Mouse (Mus musculus) limb, embryonic 11.5 days (tissue): ENCODE data around the gene Cpb2. TPM values are rescaled to one million over a fixed set of nuclear protein-coding genes. Genes with fewer than 3 reads are reported as not detected.

ENCODE experiments used
- ATAC-seq: fragments of 200-750 bp; cut with Nextera tagmentation; 2 replicates; pipeline ENCODE4 v1.8.0; 2017; ENCODE audit warnings: low read depth; ENCODE audit not compliant: insufficient number of reproducible peaks, low FRiP score, low TSS enrichment
- DNase-seq: peaks from one replicate; pipeline ENCODE4 v3.0.0-alpha.2; 2015; ENCODE audit warnings: low spot score
- H3K27ac ChIP-seq: fragments of 300-500 bp; sonication (generic); replicated peaks from 2 replicates; pipeline ENCODE4 v1.5.1; 2014; ENCODE audit warnings: low read depth, mild to moderate bottlenecking, low read length
- H3K27me3 ChIP-seq: fragments of 300-500 bp; sonication (generic); 2 replicates; pipeline ENCODE4 v1.6.1; 2014; ENCODE audit warnings: mild to moderate bottlenecking, low read length, mixed read lengths; ENCODE audit not compliant: control insufficient read depth, insufficient read depth
- H3K36me3 ChIP-seq: fragments of 300-500 bp; sonication (generic); 2 replicates; pipeline ENCODE4 v1.6.1; 2014; ENCODE audit warnings: mild to moderate bottlenecking, low read length, moderate library complexity, mixed read lengths; ENCODE audit not compliant: control insufficient read depth, insufficient read depth
- H3K4me1 ChIP-seq: fragments of 300-500 bp; sonication (generic); 2 replicates; pipeline ENCODE4 v1.6.1; 2014; ENCODE audit warnings: low read length, mixed read lengths; ENCODE audit not compliant: control insufficient read depth, insufficient read depth
- H3K4me2 ChIP-seq: fragments of 300-500 bp; sonication (generic); 2 replicates; pipeline ENCODE4 v1.6.1; 2014; ENCODE audit warnings: low read depth, mild to moderate bottlenecking, moderate library complexity; ENCODE audit not compliant: severe bottlenecking
- H3K4me3 ChIP-seq: fragments of 300-500 bp; sonication (generic); 2 replicates; pipeline ENCODE4 v1.5.1; 2014; ENCODE audit warnings: low read depth, low read length
- H3K9ac ChIP-seq: fragments of 300-500 bp; sonication (generic); 2 replicates; pipeline ENCODE4 v1.6.1; 2014; ENCODE audit warnings: mild to moderate bottlenecking, low read length
- H3K9me3 ChIP-seq: fragments of 300-500 bp; sonication (generic); 2 replicates; pipeline ENCODE4 v1.6.1; 2016; ENCODE audit warnings: low read length; ENCODE audit not compliant: control insufficient read depth
- WGBS: fragments of 180-500 bp; shearing (Covaris S2); extraction: QIAGEN DNeasy Blood & Tissue Kit; methylation state at CpG from one replicate; pipeline ENCODE4 v1.1.7; 2014; 5-methylcytosine and 5-hydroxymethylcytosine counted together
- polyA plus RNA-seq: library from polyadenylated mRNA; unstranded; fragments of >200 nt; fragmentation: Nextera tagmentation; extraction: Ambion mirVana; gene quantifications from 2 replicates; pipeline ENCODE4 v1.2.1, GENCODE M21; 2014

Cpb2 gene
- not detected in 2 replicates for polyA plus RNA-seq

- Histone ChIP-seq H3K4me2 (no peak within 1 kb of the TSS), H3K27me3 (no peaks in the 10 kb centered on the region), H3K9ac (no peak within 1 kb of the TSS), H3K36me3 (no peaks in the 10 kb centered on the region), H3K9me3 (no peaks in the 10 kb centered on the region), H3K27ac (no peak within 1 kb of the TSS), H3K4me3 (no peak within 1 kb of the TSS), H3K4me1 (no peaks in the 10 kb centered on the region)
- ATAC-seq (no peak), DNase-seq (no peak)
- 93% methylated on average over 5 of the region's 5 CpGs for WGBS
Observed at GRCm38 (mm10) chr14:75242087-75242486, at the start of gene Cpb2. Gene Cpb2 (plus strand): TSS chr14:75242287.

GRCm38 (mm10) chr14:75192427-75192826 lies 49.7 kb upstream of the Cpb2 start:
- H3K36me3 ChIP-seq: no peaks in the 10 kb centered on the region
- no peaks in the 10 kb centered on the region for H3K27me3 ChIP-seq
- no peak overlapping the region for H3K9ac ChIP-seq
- WGBS: 91% methylated on average over 10 of the region's 10 CpGs
- no peak overlapping the region for H3K4me2 ChIP-seq
- ATAC-seq (no peak), DNase-seq (no peak)
- no peak overlapping the region for H3K4me3 ChIP-seq
- no peak overlapping the region for H3K27ac ChIP-seq
- H3K4me1 ChIP-seq: no peaks in the 10 kb centered on the region
- no peaks in the 10 kb centered on the region for H3K9me3 ChIP-seq

GRCm38 (mm10) chr14:75192858-75193257 lies 49.2 kb upstream of the Cpb2 start:
- DNase-seq: no peak
- Histone ChIP-seq H3K4me3 (no peak overlapping the region), H3K9ac (no peak overlapping the region), H3K4me1 (no peaks in the 10 kb centered on the region), H3K27ac (no peak overlapping the region), H3K9me3 (no peaks in the 10 kb centered on the region), H3K36me3 (no peaks in the 10 kb centered on the region), H3K4me2 (no peak overlapping the region), H3K27me3 (no peaks in the 10 kb centered on the region)
- no peak for ATAC-seq
- 77% methylated on average over 10 of the region's 10 CpGs for WGBS

- no peak overlapping the region for H3K4me2 ChIP-seq
- 93% methylated on average over 5 of the region's 5 CpGs for WGBS
- H3K9ac ChIP-seq: no peak overlapping the region
- H3K4me1 ChIP-seq: no peaks in the 10 kb centered on the region
- H3K4me3 ChIP-seq: no peak overlapping the region
- no peaks in the 10 kb centered on the region for H3K27me3 ChIP-seq
- no peaks in the 10 kb centered on the region for H3K9me3 ChIP-seq
- no peak overlapping the region for H3K27ac ChIP-seq
- DNase-seq (no peak), ATAC-seq (no peak)
- no peaks in the 10 kb centered on the region for H3K36me3 ChIP-seq
Observed at GRCm38 (mm10) chr14:75195530-75195929, 46.6 kb upstream of the Cpb2 start.

- Histone ChIP-seq H3K4me2 (no peak overlapping the region), H3K4me3 (no peak overlapping the region), H3K9ac (no peak overlapping the region), H3K27ac (no peak overlapping the region), H3K4me1 (no peaks in the 10 kb centered on the region), H3K36me3 (no peaks in the 10 kb centered on the region), H3K9me3 (no peaks in the 10 kb centered on the region), H3K27me3 (no peaks in the 10 kb centered on the region)
- DNase-seq: peak; percentile 80
- ATAC-seq: no peak
- 44% methylated on average over 5 of the region's 5 CpGs for WGBS
Observed at GRCm38 (mm10) chr14:75197027-75197426, 45.1 kb upstream of the Cpb2 start.

- WGBS: 54% methylated on average over 7 of the region's 7 CpGs
- DNase-seq (no peak), ATAC-seq (no peak)
- no peaks in the 10 kb centered on the region for H3K27me3 ChIP-seq
- no peaks in the 10 kb centered on the region for H3K9me3 ChIP-seq
- no peaks in the 10 kb centered on the region for H3K36me3 ChIP-seq
- no peak overlapping the region for H3K9ac ChIP-seq
- no peaks in the 10 kb centered on the region for H3K4me1 ChIP-seq
- H3K4me2 ChIP-seq: no peak overlapping the region
- no peak overlapping the region for H3K4me3 ChIP-seq
- H3K27ac ChIP-seq: no peak overlapping the region
Observed at GRCm38 (mm10) chr14:75197660-75198059, 44.4 kb upstream of the Cpb2 start.

- no peak overlapping the region for H3K27ac ChIP-seq
- no peak overlapping the region for H3K4me2 ChIP-seq
- ATAC-seq (no peak), DNase-seq (no peak)
- H3K9ac ChIP-seq: no peak overlapping the region
- 66% methylated on average over 6 of the region's 6 CpGs for WGBS
- no peaks in the 10 kb centered on the region for H3K27me3 ChIP-seq
- H3K36me3 ChIP-seq: no peaks in the 10 kb centered on the region
- H3K4me1 ChIP-seq: no peaks in the 10 kb centered on the region
- no peak overlapping the region for H3K4me3 ChIP-seq
- H3K9me3 ChIP-seq: no peaks in the 10 kb centered on the region
Observed at GRCm38 (mm10) chr14:75205363-75206051, 36.6 kb upstream of the Cpb2 start.

GRCm38 (mm10) chr14:75206307-75206706 lies 35.8 kb upstream of the Cpb2 start:
- no peak for ATAC-seq
- no peak overlapping the region for H3K9ac ChIP-seq
- WGBS: 92% methylated on average over 4 of the region's 4 CpGs

More at GRCm38 (mm10) chr14:75206307-75206706, 35.8 kb upstream of the Cpb2 start:
- H3K9me3 ChIP-seq: no peaks in the 10 kb centered on the region
- H3K4me3 ChIP-seq: no peak overlapping the region
- H3K4me2 ChIP-seq: no peak overlapping the region
- H3K4me1 ChIP-seq: no peaks in the 10 kb centered on the region
- H3K27me3 ChIP-seq: no peaks in the 10 kb centered on the region
- no peak overlapping the region for H3K27ac ChIP-seq
- H3K36me3 ChIP-seq: no peaks in the 10 kb centered on the region
- DNase-seq: no peak
